Mouse (Mus musculus): ENCODE measurements around the gene Olfr457. TPM values are rescaled to one million over a fixed set of nuclear protein-coding genes. Genes with fewer than 3 reads are reported as not detected.
A peak's percentile ranks its signal among the peaks of the same experiment; 100 is the strongest.
"Not testable (repeated sequence)": the region's sequence is repeated elsewhere in the genome, so short reads cannot be mapped to it uniquely, and the experiment has no call there.

Gene Olfr457
- total RNA-seq (2021) = not detected

DNA sequence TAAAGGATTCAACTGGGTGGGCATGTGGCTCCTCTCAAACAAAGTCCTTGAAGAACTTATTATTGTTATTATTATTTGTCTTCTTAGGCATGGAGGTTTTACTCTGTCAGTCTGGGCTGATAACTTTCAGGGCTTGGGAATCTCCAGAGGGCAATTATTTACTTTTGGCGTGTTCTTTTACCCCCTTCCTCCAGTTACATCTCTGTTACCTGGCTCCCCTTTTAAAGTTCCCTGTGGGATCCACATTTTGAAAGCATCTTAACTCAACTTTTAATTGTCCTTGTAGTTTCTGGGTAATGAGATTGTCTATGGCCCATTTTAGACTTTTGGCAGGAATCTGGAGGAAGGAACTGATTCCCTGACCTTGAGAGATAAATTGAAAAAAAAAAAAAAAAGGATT lies at the start of gene Olfr457:
Olfr457 (minus strand) TSS at position 101 of the 400 bp plus-strand sequence.
- DNase-seq (ENCODE audit: extremely low spot score in 1 of 2, low spot score in 2 of 2) = no peak
- intact Hi-C loops (cut with DNase I) = no loop called here

DNA sequence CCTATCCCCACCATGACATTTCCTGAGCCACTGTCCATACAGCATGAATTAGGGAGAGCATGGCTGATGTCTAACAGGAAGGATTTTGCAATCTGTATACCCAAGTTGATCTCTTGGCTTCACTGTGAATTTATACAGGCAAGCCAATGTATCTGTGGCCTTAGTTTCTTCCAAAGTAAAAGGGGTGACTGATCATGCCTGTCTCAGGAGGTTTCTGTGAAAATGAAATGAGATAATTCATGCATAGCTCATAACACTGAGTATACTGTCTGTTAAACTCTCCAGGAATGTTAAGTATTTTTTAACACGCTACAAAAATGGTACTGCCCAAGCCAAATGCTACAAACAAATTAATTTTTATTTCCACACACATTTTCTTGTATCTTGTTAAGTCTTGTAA lies 37.3 kb upstream of the Olfr457 start:
- intact Hi-C loops (cut with DNase I) = no loop called here
- no peak for DNase-seq (ENCODE audit: extremely low spot score in 1 of 2, low spot score in 2 of 2)

DNA sequence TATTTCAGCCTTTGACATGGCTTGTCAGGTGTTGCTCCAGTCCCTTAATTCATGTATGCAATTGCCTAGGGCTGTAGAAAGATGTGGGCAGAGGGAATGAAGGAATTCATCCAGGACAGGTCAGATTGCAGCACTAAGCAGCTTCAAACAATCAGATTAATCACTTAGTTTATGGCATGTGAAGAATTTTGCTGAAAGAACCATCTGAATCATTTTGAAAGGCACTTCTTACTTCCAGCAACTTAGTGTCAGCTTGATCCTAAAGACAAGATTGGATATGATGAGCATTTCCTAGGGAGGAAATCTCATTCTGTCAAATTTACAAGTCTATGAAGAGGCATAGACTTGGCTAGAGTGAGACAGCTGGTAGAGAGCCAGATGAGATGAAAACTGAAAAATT lies 33.2 kb upstream of the Olfr457 start:
- intact Hi-C loops (cut with DNase I) = no loop called here
- no peak for DNase-seq (ENCODE audit: extremely low spot score in 1 of 2, low spot score in 2 of 2)

DNA sequence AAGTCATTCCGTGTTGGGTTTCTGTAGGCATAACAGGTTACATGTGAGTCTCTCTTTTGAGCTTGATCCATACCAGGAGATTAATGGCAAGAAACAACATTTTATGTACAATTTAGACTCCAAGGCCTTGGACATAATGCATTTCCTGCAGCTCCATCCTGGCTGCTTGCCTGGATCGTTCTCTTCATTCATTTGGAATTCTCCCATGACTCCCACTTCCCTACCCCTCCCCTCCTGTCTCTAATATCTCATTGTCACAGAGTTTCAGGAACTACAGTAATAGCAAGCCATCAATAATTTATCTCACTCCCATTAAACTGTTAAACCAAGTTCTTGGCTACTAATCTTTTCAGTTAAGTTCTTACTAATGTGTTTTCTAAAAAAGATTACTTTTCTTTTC lies 27.3 kb upstream of the Olfr457 start:
- intact Hi-C loops (cut with DNase I) = no loop called here
- DNase-seq (ENCODE audit: extremely low spot score in 1 of 2, low spot score in 2 of 2) = peak in 1 of 2 experiments; percentile 7

DNA sequence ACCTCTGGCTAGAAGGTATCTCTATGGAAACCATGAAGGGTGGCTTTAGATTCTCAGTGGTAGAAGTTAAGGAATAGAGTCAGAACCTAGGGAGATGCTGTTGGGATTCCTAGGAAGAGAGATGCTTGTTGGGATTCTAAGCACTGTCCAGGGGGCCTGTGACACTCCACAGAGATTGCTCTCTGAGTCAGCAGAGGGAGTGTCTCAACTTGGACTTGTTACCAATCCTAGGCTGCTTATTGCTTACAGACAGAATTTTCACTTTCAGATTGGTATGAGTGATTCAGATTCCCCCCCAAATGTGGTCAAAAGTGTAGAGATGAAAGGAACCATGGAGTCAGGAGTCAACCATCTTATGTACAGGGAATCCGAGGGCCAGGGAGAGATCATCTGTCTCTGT lies 13.6 kb upstream of the Olfr457 start:
- intact Hi-C loops (cut with DNase I) = no loop called here

DNA sequence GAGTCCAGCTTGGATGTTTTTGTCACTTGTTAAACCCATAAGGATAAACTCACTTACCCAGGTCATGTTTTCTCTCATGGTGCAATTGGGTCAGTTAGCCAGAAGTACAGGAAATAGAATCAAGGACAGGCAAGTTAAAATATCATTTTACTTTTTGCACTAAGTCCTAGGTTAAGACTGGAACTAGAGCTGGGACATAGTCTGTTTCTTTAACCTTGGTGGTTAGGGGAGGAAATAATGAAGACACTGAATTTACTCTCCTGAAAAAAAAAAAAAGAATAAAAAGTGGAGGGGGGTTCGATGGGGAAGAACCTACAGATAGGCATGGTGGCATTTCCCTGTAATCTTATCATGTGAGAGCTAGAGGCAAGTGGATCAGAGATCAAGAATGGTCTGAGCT lies 11.0 kb upstream of the Olfr457 start, which contains the start of gene Olfr456:
Olfr456 (minus strand) TSS at position 101 of the 400 bp plus-strand sequence.
- DNase-seq (ENCODE audit: extremely low spot score in 1 of 2, low spot score in 2 of 2) = no peak
- intact Hi-C loops (cut with DNase I) = no loop called here

More for the DNA sequence above, 13.6 kb upstream of the Olfr457 start:
- no peak for DNase-seq (ENCODE audit: extremely low spot score in 1 of 2, low spot score in 2 of 2)

DNA sequence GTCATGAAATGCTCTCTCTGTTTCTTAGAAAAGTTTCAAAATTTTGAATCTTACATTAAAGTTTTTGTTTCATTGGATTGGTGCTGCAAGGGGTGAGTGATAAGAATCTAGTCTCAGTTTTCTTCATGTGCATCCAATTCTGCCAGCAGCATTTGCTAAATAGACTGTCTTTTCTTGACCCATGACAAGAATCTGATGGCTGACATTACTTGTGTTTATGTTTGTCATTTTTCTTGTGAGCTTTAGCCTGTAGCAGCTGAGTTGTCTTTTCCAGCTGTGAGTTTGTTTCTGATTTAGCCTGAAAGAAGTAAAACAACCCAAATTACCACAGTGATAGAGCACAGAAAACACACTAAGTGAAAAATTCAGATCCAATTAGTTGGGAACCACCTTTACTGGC lies 8.5 kb upstream of the Olfr457 start:
- DNase-seq (ENCODE audit: extremely low spot score in 1 of 2, low spot score in 2 of 2) = no peak
- intact Hi-C loops (cut with DNase I) = no loop called here

DNA sequence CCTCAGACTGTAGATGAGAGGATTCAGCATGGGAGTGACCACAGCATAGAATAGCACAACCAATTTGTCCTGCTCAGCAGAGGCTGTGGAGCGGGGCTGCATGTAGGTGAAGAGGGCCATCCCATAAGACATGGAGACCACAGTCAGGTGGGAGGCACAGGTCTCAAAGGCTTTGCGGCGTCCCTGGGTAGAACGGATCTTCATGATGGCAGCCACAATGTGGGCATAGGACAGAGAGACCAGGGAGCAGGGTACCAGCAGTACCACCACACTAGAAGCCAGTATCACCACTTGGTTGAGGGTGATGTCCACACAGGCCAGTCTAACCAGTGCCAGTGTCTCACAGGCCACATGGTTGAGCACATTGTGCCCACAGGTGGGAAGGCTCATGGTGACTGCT lies 4.8 kb downstream of the Olfr457 start:
- DNase-seq (ENCODE audit: extremely low spot score in 1 of 2, low spot score in 2 of 2); intact Hi-C loops (cut with DNase I): not testable (repeated sequence)

DNA sequence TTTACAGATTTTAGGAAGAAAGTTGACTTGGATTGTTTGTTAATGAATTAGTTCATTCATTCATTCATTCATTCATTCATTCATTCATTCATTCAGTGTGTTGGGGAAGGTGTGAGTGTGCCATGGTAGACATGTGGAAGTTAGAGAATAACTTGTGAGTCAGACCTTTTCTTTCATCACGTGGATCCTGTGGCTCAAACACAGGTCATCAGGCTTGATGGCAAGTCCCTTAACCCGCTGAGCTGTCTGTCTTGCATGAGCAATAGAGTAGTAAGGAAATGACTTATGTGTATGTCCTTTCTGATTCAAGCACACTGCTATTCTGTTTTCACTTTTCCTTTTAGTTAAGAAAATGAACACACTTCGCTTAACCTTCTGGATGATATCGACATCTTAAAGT lies 5.6 kb downstream of the Olfr457 start:
- intact Hi-C loops (cut with DNase I) = no loop called here
- no peak for DNase-seq (ENCODE audit: extremely low spot score in 1 of 2, low spot score in 2 of 2)

DNA sequence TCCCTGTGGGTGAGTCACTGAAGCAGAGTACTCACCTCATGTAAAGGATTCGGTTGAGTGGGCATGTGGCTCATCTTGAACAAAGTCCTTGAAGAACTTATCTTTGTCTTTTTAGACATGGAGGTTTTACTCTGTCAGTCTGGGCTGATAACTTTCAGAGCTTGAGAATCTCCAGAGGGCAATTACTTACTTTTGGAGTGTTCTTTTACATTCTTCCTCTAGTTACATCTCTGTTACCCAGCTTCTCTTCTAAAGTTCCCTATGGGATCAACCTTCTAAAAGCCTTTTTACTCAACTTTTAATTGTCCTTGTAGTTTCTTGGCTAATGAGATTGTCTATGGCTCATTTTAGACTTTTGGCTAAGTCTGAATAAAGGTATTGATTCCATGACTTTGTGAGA lies 11.0 kb downstream of the Olfr457 start, which contains the start of gene Olfr458:
Olfr458 (minus strand) TSS at position 101 of the 400 bp plus-strand sequence.
- intact Hi-C loops (cut with DNase I) = no loop called here
- DNase-seq (ENCODE audit: extremely low spot score in 1 of 2, low spot score in 2 of 2) = no peak

DNA sequence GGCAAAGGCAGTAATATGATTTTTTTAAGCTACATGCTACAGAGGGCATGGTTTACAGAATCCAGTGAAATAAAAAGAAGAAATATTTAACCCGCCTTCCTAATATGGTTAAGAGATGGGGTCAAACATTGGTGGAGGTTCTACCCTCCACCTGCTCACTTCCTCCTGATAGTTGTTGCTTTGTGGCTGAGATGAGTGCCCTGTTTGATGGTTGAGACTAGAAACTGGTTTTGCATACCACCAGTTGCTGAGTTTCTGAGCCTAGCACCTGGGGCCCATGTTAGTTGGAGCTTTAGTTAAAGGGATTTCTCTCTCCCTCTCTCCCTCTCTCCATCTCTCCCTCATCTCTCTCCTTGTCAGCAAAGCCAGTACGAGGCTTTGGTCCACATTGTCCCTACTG lies 28.8 kb downstream of the Olfr457 start:
- DNase-seq (ENCODE audit: extremely low spot score in 1 of 2, low spot score in 2 of 2) = no peak
- intact Hi-C loops (cut with DNase I) = no loop called here

DNA sequence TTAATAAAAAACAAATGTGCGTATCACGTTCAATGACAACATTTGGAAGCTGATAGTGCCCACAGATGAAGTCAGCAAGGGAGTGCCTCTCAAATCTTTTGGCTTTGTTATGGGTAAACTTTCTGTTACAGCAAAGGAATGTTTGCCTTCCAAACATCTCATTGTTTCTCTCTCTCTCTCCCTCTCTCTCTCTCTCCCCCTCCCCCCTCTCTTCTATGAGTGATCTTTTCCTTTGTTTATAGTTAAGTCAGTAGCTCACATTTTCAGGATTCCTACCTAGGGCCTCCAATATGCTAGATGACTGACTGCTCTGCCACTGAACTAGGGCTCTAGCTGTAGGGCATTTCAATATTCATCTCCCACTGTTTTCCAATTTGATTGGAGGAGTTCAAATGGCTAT lies 31.6 kb downstream of the Olfr457 start:
- intact Hi-C loops (cut with DNase I) = no loop called here
- no peak for DNase-seq (ENCODE audit: extremely low spot score in 1 of 2, low spot score in 2 of 2)

DNA sequence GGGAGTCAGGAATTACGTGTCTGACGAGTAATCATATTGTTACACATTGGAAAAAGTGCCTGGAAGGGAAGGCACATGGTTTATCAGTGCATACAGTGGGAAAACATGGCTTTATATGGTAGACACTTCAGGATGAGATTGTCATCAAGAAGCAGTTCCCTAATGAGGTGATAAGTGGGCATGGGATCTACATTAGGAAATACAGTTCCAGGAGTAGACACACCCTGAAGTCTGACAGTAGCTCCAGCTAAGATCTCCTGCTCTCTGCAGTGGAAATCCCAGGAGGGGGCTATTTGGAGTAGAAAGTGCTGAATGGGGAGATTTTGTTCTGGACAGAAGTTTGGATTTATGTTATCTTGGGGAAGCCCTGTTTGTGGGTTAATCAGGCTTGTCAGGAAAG lies 34.7 kb downstream of the Olfr457 start:
- intact Hi-C loops (cut with DNase I) = no loop called here
- DNase-seq (ENCODE audit: extremely low spot score in 1 of 2, low spot score in 2 of 2) = no peak

DNA sequence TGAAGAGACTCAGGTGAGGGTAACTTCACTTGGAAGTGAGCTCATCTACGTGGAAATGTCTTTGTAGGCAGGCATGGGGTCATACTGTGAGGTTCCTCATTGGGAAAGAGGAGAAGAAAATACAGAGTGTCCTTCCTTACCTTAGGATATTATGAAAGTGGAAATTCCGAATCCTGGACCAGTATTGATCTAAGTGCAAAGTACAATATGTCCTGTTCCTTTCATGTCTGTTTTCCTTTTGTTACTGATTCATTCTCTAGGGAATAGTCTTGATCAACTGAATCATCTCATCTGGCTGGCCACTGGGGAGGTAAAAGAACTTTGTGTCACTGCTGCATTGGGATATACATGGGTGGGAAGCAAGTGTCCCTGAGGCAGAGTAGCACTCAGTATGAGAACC lies 40.6 kb downstream of the Olfr457 start:
- intact Hi-C loops (cut with DNase I) = no loop called here

DNA sequence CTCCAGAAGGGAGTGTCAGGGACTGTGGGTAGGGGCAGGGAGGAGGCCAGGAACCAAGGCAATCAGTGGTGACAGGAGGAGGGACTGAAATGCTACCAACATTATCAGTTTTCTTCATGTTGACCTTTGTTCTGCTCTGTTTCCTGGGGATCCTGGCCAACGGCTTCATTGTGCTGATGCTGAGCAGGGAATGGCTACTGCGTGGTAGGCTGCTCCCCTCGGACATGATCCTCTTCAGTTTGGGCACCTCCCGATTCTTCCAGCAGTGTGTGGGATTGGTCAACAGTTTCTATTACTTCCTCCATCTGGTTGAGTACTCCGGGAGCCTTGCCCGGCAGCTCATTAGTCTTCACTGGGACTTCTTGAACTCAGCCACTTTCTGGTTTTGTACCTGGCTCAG lies 41.7 kb downstream of the Olfr457 start, which contains the start of gene Tas2r126:
Tas2r126 (plus strand) TSS at position 90 of the 400 bp plus-strand sequence.
- intact Hi-C loops (cut with DNase I) = no loop called here
- no peak for DNase-seq (ENCODE audit: extremely low spot score in 1 of 2, low spot score in 2 of 2)

More for the DNA sequence above, 40.6 kb downstream of the Olfr457 start:
- no peak for DNase-seq (ENCODE audit: extremely low spot score in 1 of 2, low spot score in 2 of 2)

DNA sequence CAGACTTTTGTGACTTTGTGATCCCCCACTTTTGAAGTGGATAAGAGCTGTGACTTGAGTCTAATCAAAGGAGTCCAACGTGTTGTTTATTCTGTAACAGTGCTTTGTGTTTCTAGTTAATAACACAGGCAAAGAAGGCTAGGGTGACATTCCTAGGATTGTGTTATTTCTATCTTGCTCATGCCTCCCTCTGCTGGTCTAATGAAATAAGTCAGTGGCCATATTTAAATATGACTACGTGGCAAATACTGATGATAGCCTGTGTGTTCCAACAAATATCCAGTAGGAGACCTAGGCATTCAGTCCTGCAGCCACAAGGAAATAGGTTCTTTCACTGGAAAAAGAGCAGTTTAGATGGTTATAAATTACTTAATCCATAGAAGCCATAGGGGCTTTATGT lies 42.6 kb downstream of the Olfr457 start:
- intact Hi-C loops (cut with DNase I) = no loop called here
- no peak for DNase-seq (ENCODE audit: extremely low spot score in 1 of 2, low spot score in 2 of 2)

DNA sequence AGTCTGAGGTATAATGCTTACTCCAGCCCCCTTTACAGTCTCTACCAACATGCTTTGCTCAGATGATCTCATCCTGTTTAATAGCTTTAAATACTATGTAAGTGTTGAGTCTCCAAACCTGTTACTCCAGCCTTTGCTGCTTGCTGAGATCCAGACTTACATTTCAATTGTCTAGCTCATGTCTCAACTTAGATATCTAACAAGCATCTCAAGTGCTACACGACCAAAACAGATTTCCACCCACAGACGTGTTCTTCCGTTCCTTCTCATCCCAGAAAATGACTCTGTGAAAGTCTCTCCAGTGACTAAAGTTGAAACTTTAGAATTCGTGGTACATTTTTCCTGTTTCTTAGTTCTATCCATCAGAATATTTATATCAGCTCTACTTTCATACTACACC lies 49.8 kb downstream of the Olfr457 start:
- intact Hi-C loops (cut with DNase I) = no loop called here
- DNase-seq (ENCODE audit: extremely low spot score in 1 of 2, low spot score in 2 of 2) = no peak

DNA sequence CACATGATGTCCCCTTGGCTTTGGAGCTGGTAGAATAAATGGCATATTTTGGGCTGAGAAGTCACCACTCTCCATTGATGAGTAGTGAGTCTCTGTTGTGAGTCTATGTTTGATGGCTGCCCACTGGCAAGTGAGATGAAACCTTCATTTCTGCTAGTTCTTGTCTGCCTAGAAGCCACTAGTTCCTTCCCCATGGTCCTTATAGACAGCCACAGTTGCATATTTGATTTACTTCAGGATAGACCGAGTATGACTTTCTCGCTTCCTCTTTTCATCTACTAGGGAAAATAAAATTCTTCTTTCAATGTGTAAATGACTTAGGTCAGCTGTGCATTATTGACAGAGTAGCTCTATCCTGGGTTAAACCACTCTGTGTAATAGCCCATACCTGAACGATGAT lies 51.7 kb downstream of the Olfr457 start:
- intact Hi-C loops (cut with DNase I) = no loop called here
- DNase-seq (ENCODE audit: extremely low spot score in 1 of 2, low spot score in 2 of 2) = no peak

DNA sequence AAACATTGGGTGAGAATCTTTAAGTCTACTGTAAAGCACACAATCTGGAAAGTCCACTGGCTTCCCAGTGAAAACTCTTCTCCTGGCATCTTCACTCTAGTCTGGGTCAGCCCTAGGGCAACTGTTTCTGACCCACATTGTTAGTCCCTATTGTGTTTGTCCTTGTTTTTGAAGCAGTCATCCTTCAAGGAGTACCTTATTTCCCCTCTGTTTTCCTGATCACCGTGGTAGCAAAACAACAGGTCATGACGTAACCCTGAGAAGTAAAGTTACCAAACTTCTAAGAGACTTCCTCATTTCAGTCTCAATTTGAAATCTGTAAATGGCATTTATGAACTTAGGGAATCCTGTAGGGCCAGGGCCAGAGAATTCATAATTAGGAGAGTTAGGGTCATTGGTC lies 54.7 kb downstream of the Olfr457 start:
- no peak for DNase-seq (ENCODE audit: extremely low spot score in 1 of 2, low spot score in 2 of 2)
- intact Hi-C loops (cut with DNase I) = no loop called here

DNA sequence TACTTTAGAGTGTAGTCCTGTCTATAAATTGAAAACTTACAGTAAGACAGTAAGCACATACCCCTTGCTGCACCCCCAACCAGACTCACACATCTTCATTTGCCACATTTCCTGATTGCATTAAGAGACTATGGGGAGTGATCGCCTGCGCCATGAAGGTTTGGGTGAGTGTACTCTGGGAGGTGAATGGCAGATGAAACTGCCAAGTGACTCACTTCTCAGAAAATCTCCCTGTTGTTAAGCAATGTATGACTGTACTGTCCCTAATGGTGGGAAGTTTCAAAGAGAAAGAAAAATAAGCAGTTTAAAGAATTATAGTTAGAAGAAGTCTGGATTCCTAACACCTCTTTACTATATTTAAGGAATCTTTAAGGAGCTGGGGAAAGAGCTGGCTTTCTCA lies 56.7 kb downstream of the Olfr457 start:
- intact Hi-C loops (cut with DNase I) = no loop called here

More for the DNA sequence above, 56.7 kb downstream of the Olfr457 start:
- no peak for DNase-seq (ENCODE audit: extremely low spot score in 1 of 2, low spot score in 2 of 2)

Measured in left cerebral cortex, postnatal 10 days (tissue).